Mouse (Mus musculus) heart, postnatal 4 days (tissue): ENCODE data around the gene Amot. TPM values are rescaled to one million over a fixed set of nuclear protein-coding genes. Genes with fewer than 3 reads are reported as not detected.
A peak's percentile ranks its signal among the peaks of the same experiment; 100 is the strongest.

Experiments used
- DNase-seq: peaks from one replicate; pipeline ENCODE4 v3.0.0; 2021
- total RNA-seq, 2 experiments: library from RNA; stranded (reverse); gene quantifications; 2 replicates each; pipeline ENCODE4 v1.2.3; 2021

The Amot gene
- total RNA-seq, 2 experiments from 2014 or later: 8.5 to 8.8 TPM

DNA sequence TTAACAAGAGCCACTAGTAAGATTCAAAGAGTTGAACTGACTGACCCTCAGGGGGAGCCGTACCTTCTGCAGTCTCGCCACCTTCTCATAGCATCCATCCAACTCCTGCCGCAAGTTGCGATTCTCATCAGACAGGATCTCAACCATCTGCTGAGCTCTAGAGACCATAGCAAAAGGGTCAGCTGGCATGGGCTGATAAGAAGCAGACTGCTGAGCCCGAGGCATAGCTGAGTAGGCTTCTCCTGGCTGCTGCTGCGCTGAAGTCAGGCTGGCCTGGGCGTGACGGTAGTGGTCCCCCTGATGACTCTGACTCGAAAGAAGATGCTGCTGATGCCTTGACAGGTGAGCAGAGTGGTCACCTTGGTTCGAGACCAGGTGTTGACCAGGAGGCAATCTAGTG, 25.0 kb downstream of the Amot start:
- no peak for DNase-seq

DNA sequence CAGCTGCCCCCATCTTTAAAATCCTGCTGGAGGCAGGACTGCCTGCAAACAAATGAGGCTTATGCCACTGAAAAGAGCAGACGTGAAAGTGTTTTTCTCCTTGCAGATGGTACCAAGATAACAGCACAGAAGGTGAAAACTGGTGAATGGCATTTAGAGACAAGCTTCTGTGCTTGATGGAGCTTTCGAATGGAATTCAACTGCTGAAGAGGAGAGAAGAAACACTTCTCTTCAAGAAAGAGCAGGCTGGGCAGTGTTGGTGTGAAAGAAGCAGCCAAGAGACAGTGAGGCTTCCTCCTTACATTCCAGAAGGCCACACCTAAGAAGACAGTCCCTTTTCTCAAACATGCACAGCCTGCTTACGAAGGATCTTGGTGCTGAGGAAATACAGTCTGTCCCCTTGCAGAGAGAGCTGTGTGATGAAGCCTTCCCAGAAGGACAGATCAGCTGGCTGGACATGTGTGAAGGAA, 27.2 kb downstream of the Amot start:
- DNase-seq: no peak

DNA sequence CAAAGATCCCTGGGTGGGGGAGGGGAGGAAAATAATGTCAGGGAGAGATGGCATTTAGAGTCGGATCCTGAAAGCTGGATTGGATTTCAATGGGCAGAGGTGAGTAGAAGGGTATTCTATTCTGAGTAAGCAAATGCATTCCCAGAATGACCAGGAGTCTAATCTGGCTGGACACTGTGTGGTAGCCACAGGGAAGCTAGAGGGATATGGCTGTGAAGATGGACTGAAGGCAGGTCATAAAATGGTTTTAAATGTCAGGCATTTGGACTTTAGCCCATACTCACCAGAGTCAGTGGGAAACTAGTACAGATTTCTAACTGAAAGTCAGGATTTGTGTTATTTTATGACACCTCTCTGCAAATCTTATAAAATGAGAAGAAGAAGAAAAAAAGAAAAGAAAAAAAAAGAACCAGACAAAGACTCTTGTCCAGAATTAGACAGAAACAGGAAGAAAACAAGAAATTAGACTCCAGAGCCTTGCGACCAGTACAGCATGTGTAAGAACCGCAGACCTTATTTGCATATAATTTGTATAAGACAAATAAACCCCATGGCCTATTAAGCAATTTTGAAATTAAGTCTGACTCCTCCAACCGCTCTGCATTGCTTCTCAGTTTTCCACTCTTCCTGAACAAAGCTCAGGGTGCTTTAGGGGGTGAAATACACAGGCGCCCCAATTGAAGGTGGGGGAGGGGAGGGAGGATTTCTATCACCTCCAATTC, 27.8 kb downstream of the Amot start:
- DNase-seq: no peak

DNA sequence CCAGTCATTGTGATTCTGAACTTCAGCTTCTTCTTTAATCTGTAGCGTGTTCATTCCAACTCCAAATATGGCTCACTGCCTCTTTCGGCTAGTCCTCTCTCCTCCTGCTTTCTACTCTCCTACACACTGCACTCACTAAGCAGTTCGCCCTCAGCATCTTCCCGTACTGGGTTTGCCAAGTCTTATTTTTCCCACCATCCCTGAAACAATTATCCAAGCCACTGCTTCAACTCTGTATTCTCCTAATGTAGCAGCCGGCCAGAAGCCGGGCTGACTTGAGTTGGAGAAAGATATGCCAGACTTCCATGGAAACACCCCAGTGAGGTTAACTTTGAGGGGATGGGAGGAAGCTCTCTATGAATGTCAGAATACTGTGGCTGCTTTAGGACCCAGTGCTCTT, 36.7 kb downstream of the Amot start:
- no peak for DNase-seq

DNA sequence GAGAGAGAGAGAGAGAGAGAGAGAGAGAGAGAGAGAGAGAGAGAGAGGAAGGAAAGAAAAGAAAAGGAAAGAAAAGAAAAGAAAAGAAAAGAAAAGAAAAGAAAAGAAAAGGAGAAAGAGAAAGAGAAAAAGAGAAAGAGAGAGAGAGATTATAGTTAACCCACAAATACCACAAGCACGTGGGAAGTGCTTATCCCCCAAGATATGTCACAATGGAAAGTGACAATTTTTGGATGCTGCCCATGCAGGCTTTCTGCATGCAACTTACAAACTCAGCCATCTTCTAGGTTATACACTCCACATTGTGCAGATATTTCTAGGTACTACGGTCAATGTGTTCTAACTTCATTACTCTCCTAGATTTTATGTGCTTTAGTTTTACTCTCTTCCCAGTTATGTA, 41.5 kb downstream of the Amot start:
- no peak for DNase-seq

DNA sequence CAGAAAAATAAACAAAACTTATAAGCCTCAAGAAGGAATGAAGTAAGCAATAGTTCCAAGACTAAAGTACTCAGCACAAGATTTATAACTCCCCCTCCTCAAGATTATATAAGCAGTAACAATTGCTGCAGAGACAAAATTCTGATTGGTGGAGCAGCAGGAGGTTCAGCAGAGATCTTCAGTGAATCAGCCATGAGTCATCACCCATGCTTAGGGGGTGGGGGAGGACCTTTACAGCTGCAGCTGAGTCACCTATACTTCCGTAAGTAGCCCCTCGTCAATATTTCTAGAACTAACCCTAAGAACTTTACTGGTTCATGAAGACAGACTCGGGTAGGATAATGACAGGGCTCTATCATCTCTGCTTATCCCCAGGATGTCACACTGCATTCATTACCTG, 43.6 kb downstream of the Amot start:
- no peak for DNase-seq

DNA sequence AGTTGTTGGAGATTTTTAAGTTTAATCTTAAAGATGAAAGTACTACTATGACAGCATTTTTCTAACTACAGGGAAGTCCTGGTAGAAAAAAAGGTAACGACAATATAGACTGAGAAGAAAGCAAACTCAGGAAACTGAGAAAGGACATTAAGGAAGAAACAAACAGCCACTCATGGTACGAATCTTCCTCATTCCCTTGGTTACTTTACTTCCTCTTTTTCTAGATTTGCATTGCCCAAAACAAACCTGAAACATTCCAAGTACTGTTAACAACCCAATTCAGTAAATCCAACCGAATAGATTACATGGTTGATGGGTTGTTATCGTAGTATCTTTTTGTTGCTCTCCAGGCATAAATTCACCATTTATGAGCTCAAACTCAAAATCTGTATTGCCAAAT, 48.7 kb downstream of the Amot start:
- no peak for DNase-seq

DNA sequence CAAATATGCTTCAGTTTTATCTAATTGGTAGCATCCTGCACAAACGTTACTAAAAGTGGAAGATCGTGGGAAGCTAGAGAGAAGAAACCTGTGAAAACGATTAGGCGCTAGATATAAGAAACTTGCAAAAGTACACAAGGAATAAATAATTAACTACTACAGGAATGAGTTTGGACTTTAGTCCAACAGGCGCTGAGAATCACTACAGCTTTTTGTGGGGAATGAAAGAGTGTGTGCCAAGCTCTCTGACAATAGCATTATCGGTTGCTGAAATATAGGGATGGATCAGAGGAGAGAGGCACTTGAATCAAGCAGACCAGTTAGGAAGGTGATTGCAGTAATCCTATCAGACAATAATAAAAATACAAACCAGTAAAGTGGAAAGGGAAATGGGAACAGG, 49.4 kb downstream of the Amot start:
- no peak for DNase-seq

GRCm38 (mm10) chrX:145454828-145455227, 50.2 kb downstream of the Amot start:
- no peak for DNase-seq

DNA sequence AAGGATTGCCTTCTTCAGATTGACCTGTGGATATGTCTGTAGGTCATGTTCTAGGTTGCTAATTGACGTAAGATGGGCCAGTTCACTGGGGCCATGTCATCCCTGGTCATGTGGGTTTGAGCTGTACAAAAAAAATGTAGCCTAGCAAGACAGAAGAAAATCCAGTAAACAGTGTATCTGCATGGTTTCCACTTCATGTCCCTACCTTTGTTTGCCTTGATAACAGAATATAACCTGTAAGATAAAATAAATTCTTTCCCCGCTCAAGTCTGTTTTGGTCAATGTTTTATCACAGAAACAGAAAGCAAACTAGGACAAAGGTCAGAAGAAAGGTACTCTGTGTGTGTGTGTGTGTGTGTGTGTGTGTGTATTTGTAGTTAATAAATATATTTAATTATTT, 63.5 kb downstream of the Amot start:
- no peak for DNase-seq

DNA sequence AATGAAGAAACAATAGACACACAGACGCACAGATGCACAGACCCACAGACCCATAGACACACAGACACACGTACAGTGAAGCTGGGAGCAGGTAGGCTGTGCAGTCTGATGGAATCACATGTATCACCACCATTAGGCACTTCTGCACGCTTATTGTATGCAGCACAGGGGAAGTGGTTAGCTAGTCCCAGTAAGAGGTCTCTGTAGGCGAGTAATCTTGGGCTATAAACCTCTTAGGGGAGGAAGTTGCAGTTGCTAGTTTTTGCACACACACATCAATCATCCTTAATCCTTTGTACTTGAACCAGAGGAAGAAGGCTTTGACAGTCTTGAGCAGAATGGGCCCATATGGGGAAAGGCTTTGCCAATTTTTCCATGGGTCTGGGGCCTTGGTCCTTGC, 71.3 kb downstream of the Amot start:
- no peak for DNase-seq

- no peak for DNase-seq
Observed at GRCm38 (mm10) chrX:145430836-145431570, 74.0 kb downstream of the Amot start.

- DNase-seq: no peak
Observed at GRCm38 (mm10) chrX:145428811-145429210, 76.2 kb downstream of the Amot start.

DNA sequence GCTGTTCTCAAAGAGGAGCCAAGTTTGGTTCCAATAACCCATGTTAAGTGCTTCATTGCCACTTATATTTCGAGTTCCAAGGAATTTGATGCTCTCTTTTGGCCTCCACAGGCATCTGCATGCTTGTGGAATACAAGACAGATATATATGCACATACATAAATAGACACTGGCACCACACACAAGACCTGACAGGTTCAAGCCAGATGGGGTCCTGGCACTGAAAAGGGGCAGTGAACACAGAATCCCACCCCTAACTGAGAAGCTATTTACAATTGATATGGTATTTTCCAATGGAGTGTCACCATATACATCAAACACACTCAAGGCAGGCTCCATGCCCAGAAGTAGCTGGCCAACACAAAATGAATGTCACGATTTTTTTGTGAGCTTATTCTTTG, 81.0 kb downstream of the Amot start:
- no peak for DNase-seq

DNA sequence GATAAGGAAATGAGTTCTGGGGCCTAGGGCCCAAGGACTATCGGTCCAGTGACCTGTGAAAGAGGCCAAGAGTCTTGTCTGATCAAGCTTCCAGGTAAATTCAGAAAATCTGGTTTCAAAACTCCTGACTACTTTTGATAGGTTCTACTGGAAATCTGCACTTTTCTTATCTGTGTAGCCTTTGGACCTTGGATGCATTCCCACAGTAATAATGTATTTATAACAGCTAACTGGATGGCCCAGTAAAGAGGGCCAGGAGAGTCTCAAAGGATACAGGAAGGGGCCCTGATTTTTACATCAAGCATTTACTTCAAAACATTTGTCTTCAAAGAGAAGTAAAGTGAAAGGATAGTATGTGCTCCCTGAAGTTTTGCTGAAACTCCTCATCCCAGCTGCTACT, 90.7 kb downstream of the Amot start:
- no peak for DNase-seq

DNA sequence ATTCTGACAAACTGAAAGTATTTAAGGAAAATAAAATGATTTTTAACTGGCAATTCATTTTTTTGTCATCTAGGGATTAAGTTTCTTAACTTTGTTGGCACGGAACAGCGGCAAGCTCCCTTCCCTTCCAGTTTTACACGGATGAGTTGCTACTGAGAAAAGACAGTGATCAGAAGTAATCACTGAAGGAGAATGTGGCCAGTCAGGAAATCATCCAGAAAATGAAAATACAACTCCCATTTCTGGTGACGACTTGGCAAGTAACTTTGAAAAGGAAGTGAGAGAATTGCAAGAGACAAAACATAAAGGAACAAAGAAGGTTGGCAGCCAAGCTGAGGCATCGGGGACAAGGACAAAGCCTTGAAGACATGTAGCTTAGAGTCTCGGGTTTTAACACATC, 93.6 kb downstream of the Amot start:
- peak; percentile 7 for DNase-seq

DNA sequence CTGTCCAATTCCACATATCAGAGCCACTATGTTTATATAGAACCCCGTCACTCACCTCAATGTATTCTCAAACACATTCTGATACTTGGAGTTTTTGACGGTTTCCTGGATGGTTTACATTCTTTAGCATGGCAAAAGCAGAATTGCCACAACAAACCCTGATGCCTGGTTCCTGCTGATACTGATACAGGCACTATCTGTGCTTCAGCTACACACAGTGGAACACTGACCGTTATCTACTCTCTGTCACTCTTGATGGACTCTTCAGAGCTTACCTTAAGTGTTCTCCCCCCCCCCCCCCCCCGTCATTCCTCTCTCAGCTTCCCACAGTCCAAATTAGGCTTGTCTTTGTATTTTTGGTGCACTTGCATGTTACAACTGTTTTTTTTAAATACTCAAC, 98.9 kb downstream of the Amot start:
- DNase-seq: no peak

DNA sequence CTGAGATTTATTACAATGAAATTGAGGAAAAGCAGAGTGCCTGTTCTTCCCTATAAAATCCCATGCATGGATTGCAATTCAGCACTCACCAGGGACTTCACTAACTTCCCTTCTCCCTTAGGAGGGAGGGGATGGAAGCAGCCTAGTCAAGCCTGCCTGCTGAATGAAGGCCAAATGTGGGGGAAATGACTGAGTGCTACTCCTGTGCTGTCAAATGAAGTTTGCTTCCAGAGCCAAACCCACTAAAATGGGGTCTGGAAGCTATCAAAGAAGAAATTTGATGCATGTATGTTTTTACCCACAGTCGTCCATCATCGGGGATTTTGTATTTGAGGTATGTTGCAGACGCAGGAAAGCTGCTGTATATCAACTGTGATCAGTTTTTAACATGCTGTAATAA, 103.1 kb downstream of the Amot start:
- DNase-seq: no peak

- no peak for DNase-seq
Observed at GRCm38 (mm10) chrX:145399236-145399635, 105.7 kb downstream of the Amot start.

Other genes starting within 250 kb of the Amot start
- not detected for gene Lhfpl1, start 156.1 kb downstream of the Amot start, total RNA-seq